Mouse (Mus musculus) limb, embryonic 11.5 days (tissue): ENCODE measurements around the gene Plekho2. TPM values are rescaled to one million over a fixed set of nuclear protein-coding genes. Genes with fewer than 3 reads are reported as not detected.

Experiments used
- ATAC-seq: fragments of 200-750 bp; cut with Nextera tagmentation; 2 replicates; pipeline ENCODE4 v1.8.0; 2017; ENCODE audit warnings: low read depth; ENCODE audit not compliant: insufficient number of reproducible peaks, low FRiP score, low TSS enrichment
- DNase-seq: peaks from one replicate; pipeline ENCODE4 v3.0.0-alpha.2; 2015; ENCODE audit warnings: low spot score
- H3K27ac ChIP-seq: fragments of 300-500 bp; sonication (generic); replicated peaks from 2 replicates; pipeline ENCODE4 v1.5.1; 2014; ENCODE audit warnings: low read depth, mild to moderate bottlenecking, low read length
- H3K27me3 ChIP-seq: fragments of 300-500 bp; sonication (generic); 2 replicates; pipeline ENCODE4 v1.6.1; 2014; ENCODE audit warnings: mild to moderate bottlenecking, low read length, mixed read lengths; ENCODE audit not compliant: control insufficient read depth, insufficient read depth
- H3K36me3 ChIP-seq: fragments of 300-500 bp; sonication (generic); 2 replicates; pipeline ENCODE4 v1.6.1; 2014; ENCODE audit warnings: mild to moderate bottlenecking, low read length, moderate library complexity, mixed read lengths; ENCODE audit not compliant: control insufficient read depth, insufficient read depth
- H3K4me1 ChIP-seq: fragments of 300-500 bp; sonication (generic); 2 replicates; pipeline ENCODE4 v1.6.1; 2014; ENCODE audit warnings: low read length, mixed read lengths; ENCODE audit not compliant: control insufficient read depth, insufficient read depth
- H3K4me2 ChIP-seq: fragments of 300-500 bp; sonication (generic); 2 replicates; pipeline ENCODE4 v1.6.1; 2014; ENCODE audit warnings: low read depth, mild to moderate bottlenecking, moderate library complexity; ENCODE audit not compliant: severe bottlenecking
- H3K4me3 ChIP-seq: fragments of 300-500 bp; sonication (generic); 2 replicates; pipeline ENCODE4 v1.5.1; 2014; ENCODE audit warnings: low read depth, low read length
- H3K9ac ChIP-seq: fragments of 300-500 bp; sonication (generic); 2 replicates; pipeline ENCODE4 v1.6.1; 2014; ENCODE audit warnings: mild to moderate bottlenecking, low read length
- H3K9me3 ChIP-seq: fragments of 300-500 bp; sonication (generic); 2 replicates; pipeline ENCODE4 v1.6.1; 2016; ENCODE audit warnings: low read length; ENCODE audit not compliant: control insufficient read depth
- WGBS: fragments of 180-500 bp; shearing (Covaris S2); extraction: QIAGEN DNeasy Blood & Tissue Kit; methylation state at CpG from one replicate; pipeline ENCODE4 v1.1.7; 2014; 5-methylcytosine and 5-hydroxymethylcytosine counted together
- polyA plus RNA-seq: library from polyadenylated mRNA; unstranded; fragments of >200 nt; fragmentation: Nextera tagmentation; extraction: Ambion mirVana; gene quantifications from 2 replicates; pipeline ENCODE4 v1.2.1, GENCODE M21; 2014

Gene Plekho2
- polyA plus RNA-seq, 1 experiment from 2014 or later: 12.2 TPM

GRCm38 (mm10) chr9:65547111-65547510 is 32.7 kb downstream of the Plekho2 start:
- WGBS: 86% methylated on average over 5 of the region's 5 CpGs
- Histone ChIP-seq H3K4me3 (no peak overlapping the region), H3K4me2 (no peak overlapping the region), H3K9ac (no peak overlapping the region), H3K4me1 (peaks cover 10% of the 10 kb centered on the region), H3K27ac (no peak overlapping the region), H3K36me3 (no peaks in the 10 kb centered on the region), H3K9me3 (no peaks in the 10 kb centered on the region), H3K27me3 (no peaks in the 10 kb centered on the region)
- ATAC-seq: no peak
- no peak for DNase-seq

- DNase-seq: no peak
- 74% methylated on average over 4 of the region's 4 CpGs for WGBS
- peaks cover 9% of the 10 kb centered on the region for H3K4me1 ChIP-seq
Observed at GRCm38 (mm10) chr9:65546413-65546695, 33.5 kb downstream of the Plekho2 start.

DNA sequence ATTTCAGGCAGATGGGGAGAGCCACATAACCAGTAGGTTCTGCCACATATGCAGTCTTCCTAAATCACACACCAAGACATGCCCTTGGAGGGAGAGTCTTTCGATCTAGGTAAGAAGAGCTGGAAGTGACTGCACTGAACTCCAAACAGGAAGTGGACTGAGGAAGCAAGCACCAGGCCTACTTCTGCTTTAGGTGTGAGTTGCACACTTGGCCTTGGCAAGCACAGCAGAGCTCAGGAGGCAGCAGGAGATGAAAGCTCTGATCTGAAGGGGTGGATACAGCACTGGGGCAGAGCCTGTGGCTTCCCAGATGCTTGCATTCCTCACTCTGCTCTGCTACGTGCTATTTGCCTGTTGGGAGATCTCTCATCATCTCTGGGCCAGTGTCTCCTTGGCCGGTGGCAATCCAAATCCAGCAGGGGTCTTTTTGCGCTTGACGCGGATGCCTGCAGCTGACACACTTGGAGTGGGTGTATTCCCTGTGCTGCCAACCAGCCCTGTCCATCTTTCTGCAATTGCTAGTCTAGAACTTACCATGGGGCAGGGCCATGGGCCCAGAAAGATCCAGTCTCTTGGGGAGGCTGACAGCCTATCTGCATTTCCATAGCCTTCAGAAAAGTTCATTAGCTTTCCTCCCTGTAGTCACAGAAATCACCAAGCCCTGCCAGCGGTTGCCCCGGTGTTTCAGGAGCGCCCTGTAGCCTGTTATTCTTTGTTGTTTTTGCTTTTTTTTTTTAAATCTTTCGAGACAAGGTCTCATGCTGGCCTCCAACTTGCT is 34.0 kb downstream of the Plekho2 start:
- Histone ChIP-seq H3K9me3 (no peaks in the 10 kb centered on the region), H3K27ac (no peak overlapping the region), H3K4me1 (peaks cover 4% of the 10 kb centered on the region), H3K9ac (no peak overlapping the region), H3K4me2 (no peak overlapping the region), H3K4me3 (no peak overlapping the region), H3K27me3 (no peaks in the 10 kb centered on the region), H3K36me3 (no peaks in the 10 kb centered on the region)
- ATAC-seq (no peak), DNase-seq (no peak)
- WGBS: 78% methylated on average over 10 of the region's 10 CpGs

More at GRCm38 (mm10) chr9:65546413-65546695, 33.5 kb downstream of the Plekho2 start:
- H3K27me3 ChIP-seq: no peaks in the 10 kb centered on the region
- no peaks in the 10 kb centered on the region for H3K9me3 ChIP-seq
- no peak for ATAC-seq
- H3K36me3 ChIP-seq: no peaks in the 10 kb centered on the region
- H3K4me2 ChIP-seq: no peak overlapping the region
- no peak overlapping the region for H3K4me3 ChIP-seq
- no peak overlapping the region; the same call in 1 of the 2 replicates for H3K9ac ChIP-seq
- no peak overlapping the region for H3K27ac ChIP-seq

DNA sequence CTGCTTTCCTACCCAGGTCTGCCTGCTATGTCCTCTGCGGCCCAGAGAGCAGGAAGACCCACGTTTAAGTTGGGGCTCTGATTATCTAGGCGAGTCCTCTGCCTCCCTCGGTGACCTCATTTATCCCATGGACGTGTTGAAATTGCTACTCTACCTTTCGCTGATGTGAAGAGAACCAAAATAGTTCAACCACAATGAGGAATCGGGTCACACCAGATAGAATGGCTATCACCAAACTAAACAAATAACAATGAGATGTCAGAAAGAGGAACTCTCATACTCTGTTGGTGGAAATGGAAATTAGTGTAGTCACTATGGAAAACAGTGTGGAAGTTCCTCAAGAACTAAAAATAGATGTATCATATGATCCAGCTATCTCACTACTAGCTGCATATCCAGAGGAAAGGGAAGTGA is 37.7 kb downstream of the Plekho2 start:
- Histone ChIP-seq H3K4me3 (no peak overlapping the region), H3K36me3 (no peaks in the 10 kb centered on the region), H3K4me2 (no peak overlapping the region), H3K9me3 (no peaks in the 10 kb centered on the region), H3K9ac (no peak overlapping the region), H3K27me3 (no peaks in the 10 kb centered on the region), H3K4me1 (no peaks in the 10 kb centered on the region), H3K27ac (no peak overlapping the region)
- DNase-seq (no peak), ATAC-seq (no peak)
- 87% methylated on average over 7 of the region's 7 CpGs for WGBS

DNA sequence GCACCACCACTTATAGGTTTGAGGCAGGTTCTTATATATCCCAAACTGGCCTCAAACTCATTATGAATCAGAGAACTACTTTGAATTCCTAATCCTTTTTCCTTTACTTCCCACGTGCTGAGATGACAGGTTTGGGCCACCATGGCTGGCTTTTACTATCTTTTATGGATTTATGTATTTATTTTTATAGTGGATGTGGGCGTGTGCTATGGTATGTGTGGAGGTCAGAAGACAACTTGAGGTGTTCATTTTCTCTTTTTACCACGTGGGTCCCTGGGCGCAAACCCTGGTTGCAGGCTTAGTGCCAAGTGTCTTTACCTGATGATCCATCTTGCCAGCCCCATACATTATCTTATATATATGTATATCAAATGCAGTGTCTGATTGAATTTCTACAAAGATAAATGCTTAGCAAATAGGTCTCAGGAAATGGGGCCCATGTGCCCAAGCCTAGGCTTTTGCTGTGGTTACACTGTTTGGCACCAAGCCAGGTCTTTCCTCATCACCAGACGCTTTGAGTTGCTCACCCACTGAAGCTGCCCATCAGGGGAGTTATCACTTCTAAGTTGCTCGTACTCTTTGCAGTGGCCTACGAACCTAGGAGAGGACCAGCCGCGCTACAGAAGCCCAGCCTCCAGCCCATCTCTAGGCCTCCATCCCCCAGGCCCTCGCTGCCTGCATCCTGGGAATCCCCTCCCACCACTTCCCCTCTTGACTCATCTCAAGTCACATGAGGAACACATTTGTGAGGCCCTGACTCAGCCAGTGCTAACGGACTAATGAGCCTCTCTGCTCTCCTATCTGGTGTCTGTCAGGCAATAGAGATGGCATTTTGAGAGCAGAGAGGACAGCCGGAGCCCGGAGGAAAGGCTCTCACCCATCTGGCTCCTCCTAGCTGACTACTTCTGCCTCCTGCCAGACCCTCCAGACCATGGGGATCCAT is 38.4 kb downstream of the Plekho2 start:
- 64% methylated on average over 13 of the region's 13 CpGs for WGBS
- H3K4me2 ChIP-seq: no peak overlapping the region

DNA sequence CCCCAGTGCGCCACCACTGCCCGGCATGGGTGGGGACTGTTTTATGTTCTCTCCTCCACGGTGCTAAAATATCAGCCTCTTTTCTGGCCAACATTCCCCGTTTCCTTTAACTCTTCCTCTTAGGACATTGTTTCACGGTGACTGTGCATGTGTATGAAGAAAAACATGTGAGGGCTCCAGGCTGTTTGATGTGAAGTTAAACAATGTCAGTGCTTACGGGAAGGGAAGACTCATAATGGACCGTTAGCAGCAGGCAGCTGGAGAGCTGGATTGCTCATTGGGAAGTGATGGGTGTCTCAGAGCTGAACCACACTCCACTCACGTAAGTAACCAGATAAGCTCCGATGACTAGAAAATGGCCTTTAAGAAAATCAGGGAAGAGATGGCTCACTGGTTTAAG is 40.1 kb downstream of the Plekho2 start:
- Histone ChIP-seq H3K4me3 (no peak overlapping the region), H3K4me1 (no peaks in the 10 kb centered on the region), H3K9ac (no peak overlapping the region), H3K9me3 (no peaks in the 10 kb centered on the region), H3K27ac (no peak overlapping the region), H3K27me3 (no peaks in the 10 kb centered on the region), H3K36me3 (no peaks in the 10 kb centered on the region), H3K4me2 (no peak overlapping the region)
- 86% methylated on average over 9 of the region's 9 CpGs for WGBS
- ATAC-seq (no peak), DNase-seq (no peak)

More for the DNA sequence above, 38.4 kb downstream of the Plekho2 start:
- Histone ChIP-seq H3K4me1 (no peaks in the 10 kb centered on the region), H3K9me3 (no peaks in the 10 kb centered on the region), H3K27ac (no peak overlapping the region), H3K4me3 (no peak overlapping the region), H3K9ac (no peak overlapping the region), H3K27me3 (no peaks in the 10 kb centered on the region), H3K36me3 (no peaks in the 10 kb centered on the region)
- DNase-seq (no peak), ATAC-seq (no peak)

- Histone ChIP-seq H3K9ac (no peak overlapping the region), H3K9me3 (no peaks in the 10 kb centered on the region), H3K4me1 (no peaks in the 10 kb centered on the region), H3K27ac (no peak overlapping the region), H3K4me2 (no peak overlapping the region), H3K4me3 (no peak overlapping the region), H3K27me3 (no peaks in the 10 kb centered on the region), H3K36me3 (no peaks in the 10 kb centered on the region)
- DNase-seq (no peak), ATAC-seq (no peak)
- WGBS: 92% methylated on average over 8 of the region's 8 CpGs
Observed at GRCm38 (mm10) chr9:65537901-65538630, 41.8 kb downstream of the Plekho2 start.

DNA sequence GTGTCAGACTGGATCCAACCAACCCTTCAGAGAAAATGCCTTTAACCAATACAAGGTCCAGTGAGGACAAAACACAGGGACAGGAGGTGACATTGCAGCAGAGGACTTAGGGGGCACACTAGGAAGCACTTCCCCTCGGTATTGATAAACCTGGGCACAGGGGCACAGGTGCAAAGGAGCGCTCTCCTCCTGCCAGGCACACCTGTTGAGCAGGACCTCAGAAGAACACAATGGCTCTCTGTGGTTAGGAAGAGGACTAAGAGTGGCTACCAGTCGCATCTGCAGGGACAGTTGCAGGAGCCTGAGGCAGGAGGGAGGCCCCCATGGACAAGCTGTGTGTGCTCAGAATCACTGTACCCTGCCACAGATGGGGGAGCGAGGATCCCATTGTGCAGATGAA is 43.3 kb downstream of the Plekho2 start:
- H3K9ac ChIP-seq: no peak overlapping the region
- 76% methylated on average over 4 of the region's 4 CpGs for WGBS
- no peaks in the 10 kb centered on the region for H3K36me3 ChIP-seq
- no peak overlapping the region for H3K27ac ChIP-seq
- H3K4me1 ChIP-seq: no peaks in the 10 kb centered on the region
- H3K27me3 ChIP-seq: no peaks in the 10 kb centered on the region
- H3K4me2 ChIP-seq: no peak overlapping the region
- DNase-seq (no peak), ATAC-seq (no peak)
- no peak overlapping the region for H3K4me3 ChIP-seq
- no peaks in the 10 kb centered on the region for H3K9me3 ChIP-seq
